Mouse (Mus musculus): Measurements from ENCODE around the gene Spem2. TPM values are rescaled to one million over a fixed set of nuclear protein-coding genes. Genes with fewer than 3 reads are reported as not detected.

Spem2 gene
- polyA plus RNA-seq, 1 experiment from 2014 or later: not detected

- 72% methylated on average over 2 of the region's 2 CpGs for WGBS (ENCODE audit: insufficient replicate concordance)
- no peak for DNase-seq
- peaks cover 37% of the 10 kb centered on the region for H3K27me3 ChIP-seq (ENCODE audit: insufficient read depth, low read length)
- H3K36me3 ChIP-seq (replicated peaks; ENCODE audit: insufficient read depth, low read length): no peaks in the 10 kb centered on the region
- peaks cover 20% of the 10 kb centered on the region for H3K4me1 ChIP-seq (ENCODE audit: insufficient read depth)
- ATAC-seq: no peak
- no peak overlapping the region for H3K9ac ChIP-seq (replicated peaks)
- no peaks in the 10 kb centered on the region for H3K9me3 ChIP-seq (ENCODE audit: low read length)
- TF ChIP-seq EP300 (IDR thresholded peaks at IDR 0.05; ENCODE audit: low read depth) (no peak), CTCF (IDR thresholded peaks at IDR 0.05; ENCODE audit: low read depth) (no peak)
- H3K4me3 ChIP-seq (ENCODE audit: low read depth, low read length): no peak overlapping the region
- H3K4me2 ChIP-seq (ENCODE audit: low read depth, low read length): no peak overlapping the region
- no peak overlapping the region for H3K27ac ChIP-seq (ENCODE audit: low read depth)
These were observed 10.6 kb downstream of the Spem2 start for GRCm38 (mm10) chr11:69807641-69808040.

DNA sequence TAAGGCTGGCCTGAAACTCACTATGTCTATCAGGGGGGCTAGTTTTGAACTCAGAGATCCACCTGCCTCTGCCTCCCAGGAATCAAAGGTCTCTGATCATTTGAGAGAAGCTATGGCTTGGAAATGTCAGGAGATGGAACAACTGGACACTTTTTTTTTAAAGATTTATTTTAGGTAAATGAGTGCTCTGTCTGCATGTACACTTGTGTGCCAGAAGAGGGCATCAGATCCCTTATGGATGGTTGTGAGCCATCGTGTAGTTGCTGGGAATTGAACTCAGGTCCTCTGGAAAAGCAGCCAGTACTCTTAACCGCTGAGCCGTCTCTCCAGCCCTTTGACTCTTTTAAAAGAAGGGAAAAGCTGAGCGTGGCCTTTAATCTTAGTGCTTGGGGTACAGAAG is 11.9 kb downstream of the Spem2 start:
- Histone ChIP-seq H3K4me1 (ENCODE audit: insufficient read depth) (peaks cover 28% of the 10 kb centered on the region), H3K36me3 (replicated peaks; ENCODE audit: insufficient read depth, low read length) (no peaks in the 10 kb centered on the region), H3K27ac (ENCODE audit: low read depth) (no peak overlapping the region), H3K9me3 (ENCODE audit: low read length) (no peaks in the 10 kb centered on the region), H3K4me3 (ENCODE audit: low read depth, low read length) (no peak overlapping the region), H3K4me2 (ENCODE audit: low read depth, low read length) (no peak overlapping the region), H3K9ac (replicated peaks) (no peak overlapping the region), H3K27me3 (ENCODE audit: insufficient read depth, low read length) (peaks cover 49% of the 10 kb centered on the region)
- DNase-seq (no peak), ATAC-seq (no peak)
- peak; percentile 52 for TF ChIP-seq CTCF (IDR thresholded peaks at IDR 0.05; ENCODE audit: low read depth)
- TF ChIP-seq EP300 (IDR thresholded peaks at IDR 0.05; ENCODE audit: low read depth): no peak
- 76% methylated on average over 4 of the region's 4 CpGs for WGBS (ENCODE audit: insufficient replicate concordance)

GRCm38 (mm10) chr11:69804972-69805909 is 13.0 kb downstream of the Spem2 start, which contains the start of gene Tmem102:
Gene Tmem102 (minus strand): TSS chr11:69805624.
- ATAC-seq: peak; percentile 40
- H3K27ac ChIP-seq (ENCODE audit: low read depth): no peak within 1 kb of the TSS
- no peaks in the 10 kb centered on the region for H3K9me3 ChIP-seq (ENCODE audit: low read length)
- WGBS (ENCODE audit: insufficient replicate concordance): 26% methylated on average over 29 of the region's 29 CpGs
- TF ChIP-seq CTCF (IDR thresholded peaks at IDR 0.05; ENCODE audit: low read depth) (0 out of 2 replicates have a peak, but pooled peaks have one; percentile 8), EP300 (IDR thresholded peaks at IDR 0.05; ENCODE audit: low read depth) (no peak)
- H3K4me3 ChIP-seq (ENCODE audit: low read depth, low read length): peak within 1 kb of the TSS; percentile 20; the same call in 1 of the 2 replicates
- DNase-seq: peak; percentile 51
- H3K9ac ChIP-seq (replicated peaks): peak within 1 kb of the TSS; percentile 8; the same call in 1 of the 2 replicates
- no peaks in the 10 kb centered on the region for H3K36me3 ChIP-seq (replicated peaks; ENCODE audit: insufficient read depth, low read length)
- H3K4me2 ChIP-seq (ENCODE audit: low read depth, low read length): peak within 1 kb of the TSS; percentile 87
- H3K27me3 ChIP-seq (ENCODE audit: insufficient read depth, low read length): peaks cover 61% of the 10 kb centered on the region
- H3K4me1 ChIP-seq (ENCODE audit: insufficient read depth): peaks cover 40% of the 10 kb centered on the region

- Histone ChIP-seq H3K27ac (ENCODE audit: low read depth) (no peak overlapping the region), H3K4me2 (ENCODE audit: low read depth, low read length) (peak overlapping the region; percentile 87), H3K4me3 (ENCODE audit: low read depth, low read length) (0 out of 2 replicates have a peak overlapping the region, but pooled peaks have one; percentile 20), H3K9ac (replicated peaks) (no peak overlapping the region), H3K4me1 (ENCODE audit: insufficient read depth) (peaks cover 42% of the 10 kb centered on the region), H3K27me3 (ENCODE audit: insufficient read depth, low read length) (peaks cover 67% of the 10 kb centered on the region), H3K9me3 (ENCODE audit: low read length) (no peaks in the 10 kb centered on the region), H3K36me3 (replicated peaks; ENCODE audit: insufficient read depth, low read length) (no peaks in the 10 kb centered on the region)
- WGBS (ENCODE audit: insufficient replicate concordance): 21% methylated on average over 12 of the region's 12 CpGs
- no peak for TF ChIP-seq CTCF (IDR thresholded peaks at IDR 0.05; ENCODE audit: low read depth)
- no peak for TF ChIP-seq EP300 (IDR thresholded peaks at IDR 0.05; ENCODE audit: low read depth)
- ATAC-seq (no peak), DNase-seq (no peak)
These were observed 13.7 kb downstream of the Spem2 start for GRCm38 (mm10) chr11:69804652-69804940.

DNA sequence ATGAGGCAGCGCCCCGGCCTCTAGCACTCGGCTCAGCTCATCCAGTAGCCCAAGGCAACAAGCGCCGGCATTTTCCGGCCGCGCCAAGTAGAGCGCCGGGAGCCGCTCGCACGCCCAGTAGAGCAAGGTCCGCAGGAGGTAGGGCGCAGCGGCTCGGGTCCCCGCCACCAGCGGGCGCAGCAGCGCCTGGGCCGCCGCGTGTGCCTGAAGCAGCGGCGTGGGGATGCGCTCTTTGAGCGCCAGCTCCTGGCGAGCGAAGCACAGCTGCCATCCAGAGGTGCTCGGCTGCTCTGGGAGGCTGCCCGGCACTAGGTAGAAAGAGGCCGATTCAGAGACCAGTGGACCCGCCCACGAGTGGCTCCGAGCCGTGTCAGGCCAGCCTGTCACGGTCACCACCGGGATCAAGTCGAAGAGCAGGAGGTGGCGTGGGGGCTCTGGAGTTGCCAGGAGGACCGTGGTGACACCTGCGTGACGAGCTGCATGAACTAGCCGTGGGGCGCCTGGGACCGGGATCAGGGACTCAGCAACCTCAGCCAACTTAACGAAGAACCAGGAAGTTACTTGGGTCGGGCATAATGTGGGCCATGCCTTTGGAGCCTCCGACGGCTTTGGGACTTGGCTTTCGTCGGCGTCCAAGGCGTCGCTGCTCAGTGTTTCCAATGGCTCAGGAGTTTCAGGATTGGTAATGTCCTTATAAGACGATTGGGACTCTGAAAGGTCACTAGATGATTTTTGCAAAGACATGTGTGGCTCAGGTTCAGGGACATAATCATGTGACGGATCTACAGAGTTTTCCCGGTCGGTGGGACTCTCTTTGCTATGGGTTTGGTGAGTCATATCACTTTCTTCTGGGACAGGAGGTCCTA is 14.2 kb downstream of the Spem2 start:
- peak; percentile 84 for TF ChIP-seq CTCF (IDR thresholded peaks at IDR 0.05; ENCODE audit: low read depth)
- TF ChIP-seq EP300 (IDR thresholded peaks at IDR 0.05; ENCODE audit: low read depth): no peak
- peaks cover 73% of the 10 kb centered on the region for H3K27me3 ChIP-seq (ENCODE audit: insufficient read depth, low read length)
- peak overlapping the region; percentile 48; the same call in 1 of the 2 replicates for H3K27ac ChIP-seq (ENCODE audit: low read depth)
- peak overlapping the region; percentile 59 for H3K9ac ChIP-seq (replicated peaks)
- H3K4me3 ChIP-seq (ENCODE audit: low read depth, low read length): peak overlapping the region; percentile 54
- H3K36me3 ChIP-seq (replicated peaks; ENCODE audit: insufficient read depth, low read length): no peaks in the 10 kb centered on the region
- 4% methylated on average over 46 of the region's 60 CpGs for WGBS (ENCODE audit: insufficient replicate concordance)
- peaks cover 42% of the 10 kb centered on the region for H3K4me1 ChIP-seq (ENCODE audit: insufficient read depth)
- ATAC-seq (peak; percentile 87), DNase-seq (peak; percentile 83)
- no peaks in the 10 kb centered on the region for H3K9me3 ChIP-seq (ENCODE audit: low read length)
- H3K4me2 ChIP-seq (ENCODE audit: low read depth, low read length): peak overlapping the region; percentile 87

DNA sequence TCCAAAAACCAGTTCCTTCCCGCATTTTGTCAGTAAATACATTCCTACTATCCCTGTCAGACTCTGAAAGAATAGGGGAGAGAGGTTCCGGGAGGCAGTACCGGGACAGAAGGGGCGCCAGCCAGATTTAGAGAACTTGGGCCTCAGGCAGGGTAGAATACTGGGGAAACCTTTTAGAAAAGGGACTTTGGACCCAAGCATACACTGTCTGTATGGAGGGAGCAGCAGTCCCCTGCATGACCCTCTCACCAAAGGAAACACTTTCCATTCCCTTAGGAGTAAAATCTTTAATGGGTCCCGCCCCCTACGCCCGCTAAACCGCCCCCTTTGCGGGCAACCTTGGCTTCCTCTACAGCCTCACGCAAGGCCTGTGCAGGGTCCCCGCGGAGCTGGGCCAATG is 14.9 kb downstream of the Spem2 start:
- H3K9me3 ChIP-seq (ENCODE audit: low read length): no peaks in the 10 kb centered on the region
- peaks cover 74% of the 10 kb centered on the region for H3K27me3 ChIP-seq (ENCODE audit: insufficient read depth, low read length)
- no peak for DNase-seq
- H3K4me3 ChIP-seq (ENCODE audit: low read depth, low read length): peak overlapping the region; percentile 54
- peak overlapping the region; percentile 87 for H3K4me2 ChIP-seq (ENCODE audit: low read depth, low read length)
- peak overlapping the region; percentile 48; the same call in 1 of the 2 replicates for H3K27ac ChIP-seq (ENCODE audit: low read depth)
- WGBS (ENCODE audit: insufficient replicate concordance): 3% methylated on average over 12 of the region's 12 CpGs
- ATAC-seq: peak; percentile 44
- peak overlapping the region; percentile 59 for H3K9ac ChIP-seq (replicated peaks)
- TF ChIP-seq CTCF (IDR thresholded peaks at IDR 0.05; ENCODE audit: low read depth): no peak
- TF ChIP-seq EP300 (IDR thresholded peaks at IDR 0.05; ENCODE audit: low read depth): no peak
- peaks cover 42% of the 10 kb centered on the region for H3K4me1 ChIP-seq (ENCODE audit: insufficient read depth)
- H3K36me3 ChIP-seq (replicated peaks; ENCODE audit: insufficient read depth, low read length): no peaks in the 10 kb centered on the region

Data from liver, postnatal 0 days (tissue).